Mouse (Mus musculus): ENCODE data around the gene Erich2.

DNA sequence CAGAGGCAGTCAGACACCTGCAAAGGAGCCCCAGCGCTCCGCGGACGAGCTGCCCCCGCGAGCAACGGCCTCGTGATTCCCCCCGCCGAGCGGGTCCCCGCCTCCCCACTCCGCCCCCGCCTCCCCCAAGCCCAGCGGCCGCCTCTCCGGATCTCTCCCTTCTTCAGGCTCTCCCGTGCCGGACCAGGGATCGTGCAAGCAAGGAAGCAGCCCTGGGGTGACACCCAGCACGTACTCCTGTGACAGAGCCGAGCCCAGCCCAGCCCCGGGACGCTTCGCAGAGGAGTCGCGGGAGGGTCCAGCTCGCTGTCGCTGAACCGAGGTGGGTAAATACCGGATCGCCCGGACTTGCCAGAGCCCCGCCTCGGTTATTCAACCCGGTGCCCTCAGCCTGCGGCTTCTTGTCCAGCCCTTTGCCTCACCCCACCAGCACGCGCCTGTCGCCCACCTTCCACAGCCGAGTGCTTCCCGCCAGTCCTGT is 53.4 kb downstream of the Erich2 start:
- TF ChIP-seq EP300 (IDR thresholded peaks at IDR 0.05; ENCODE audit: low read depth) (no peak), CTCF (IDR thresholded peaks at IDR 0.05; ENCODE audit: low read depth) (no peak)

All from liver, postnatal 0 days (tissue).